Mouse (Mus musculus) cortical plate, adult 2 months (tissue): Measurements from ENCODE around the gene Smcr8. TPM values are rescaled to one million over a fixed set of nuclear protein-coding genes. Genes with fewer than 3 reads are reported as not detected.

Source experiments
- H3K27ac ChIP-seq: fragments of 200-500 bp; 2 replicates; pipeline ENCODE4 v1.5.1; 2012; ENCODE audit warnings: low read length, control low read depth, inconsistent platforms; ENCODE audit not compliant: insufficient read depth
- H3K4me1 ChIP-seq: fragments of 200-500 bp; 2 replicates; pipeline ENCODE4 v1.6.1; 2011; ENCODE audit warnings: low read length; ENCODE audit not compliant: control insufficient read depth, insufficient read depth
- H3K4me3 ChIP-seq: fragments of 200-500 bp; 2 replicates; pipeline ENCODE4 v1.5.1; 2011; ENCODE audit warnings: mild to moderate bottlenecking, low read length, control low read depth; ENCODE audit not compliant: insufficient read depth
- CTCF ChIP-seq: fragments of 200-500 bp; IDR thresholded peaks from 2 replicates; pipeline ENCODE4 v1.5.1; 2011; ENCODE audit warnings: mild to moderate bottlenecking, control low read depth, low read length; ENCODE audit not compliant: insufficient read depth; ENCODE audit errors: extremely low read depth
- POLR2A ChIP-seq: fragments of 200-500 bp; IDR thresholded peaks from 2 replicates; pipeline ENCODE4 v1.6.1; 2011; ENCODE audit warnings: mild to moderate bottlenecking, low read length, control low read depth; ENCODE audit not compliant: insufficient read depth; ENCODE audit errors: extremely low read depth
- polyA plus RNA-seq: library from polyadenylated mRNA; depleted of rRNA; stranded (reverse); fragments of >200 nt; gene quantifications from 2 replicates; pipeline ENCODE4 v1.2.3, GENCODE M21; 2012

Gene Smcr8
- polyA plus RNA-seq, 1 experiment = 12.0 TPM

DNA sequence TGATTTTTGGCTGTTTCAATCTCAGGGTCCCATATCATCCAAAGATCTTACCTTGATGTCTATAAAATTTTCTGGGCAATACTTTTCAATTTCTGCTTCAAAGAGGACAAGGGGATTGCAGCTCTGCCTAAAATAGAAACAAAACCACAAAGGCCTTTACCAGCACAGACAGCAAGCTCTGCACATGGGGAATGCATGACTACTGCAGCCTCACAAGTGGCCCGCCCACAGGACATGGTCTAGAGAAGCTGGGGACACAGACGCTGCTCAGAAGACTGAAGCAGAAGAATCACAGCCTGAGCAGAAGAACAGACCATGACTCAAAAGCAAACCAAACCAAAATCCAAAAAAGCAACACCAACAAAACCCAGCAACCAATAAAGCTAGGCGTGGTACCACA, 15.6 kb upstream of the Smcr8 start:
- H3K4me1 ChIP-seq = no peaks in the 10 kb centered on the region
- no peak overlapping the region for H3K27ac ChIP-seq
- H3K4me3 ChIP-seq = no peak overlapping the region
- TF ChIP-seq POLR2A = no peak
- no peak for TF ChIP-seq CTCF

DNA sequence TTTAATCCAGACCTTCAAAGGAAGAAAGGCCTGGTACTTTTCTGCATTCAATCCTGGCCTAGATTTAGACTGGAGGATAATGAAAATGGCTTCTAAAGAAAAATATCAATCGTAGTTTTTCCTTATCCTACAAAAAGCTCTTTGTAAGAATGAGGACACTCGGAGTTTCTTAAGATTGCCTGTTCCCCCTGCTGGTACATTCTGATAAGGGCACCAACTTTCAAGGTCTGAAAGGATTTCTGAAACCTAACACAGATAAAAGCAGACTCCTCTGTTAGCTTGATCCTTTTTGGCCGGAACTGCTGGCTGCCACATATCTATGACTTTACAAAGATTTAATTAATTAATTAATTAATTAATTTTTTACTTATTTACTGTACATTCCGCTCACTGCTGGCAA, 10.4 kb upstream of the Smcr8 start:
- no peak for TF ChIP-seq CTCF
- TF ChIP-seq POLR2A = no peak
- no peak overlapping the region for H3K27ac ChIP-seq
- no peak overlapping the region for H3K4me3 ChIP-seq
- H3K4me1 ChIP-seq = no peaks in the 10 kb centered on the region

DNA sequence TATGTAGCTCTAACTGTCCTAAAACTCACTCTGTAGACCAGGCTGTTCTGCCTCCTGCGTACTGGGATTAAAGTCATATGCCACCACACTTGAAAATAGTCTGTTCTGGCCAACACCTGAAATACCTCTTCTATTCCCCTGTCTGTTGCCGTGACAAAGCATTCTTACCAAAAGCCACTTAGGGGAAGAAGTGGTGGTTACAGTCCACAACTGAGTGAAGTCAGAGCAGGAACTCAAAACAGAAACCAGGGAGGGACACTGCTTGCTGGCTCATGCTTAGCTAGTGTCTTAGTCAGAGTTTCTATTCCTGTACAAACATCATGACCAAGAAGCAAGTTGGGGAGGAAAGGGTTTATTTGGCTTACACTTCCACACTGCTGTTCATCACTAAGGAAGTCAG, 8.0 kb upstream of the Smcr8 start:
- no peak for TF ChIP-seq CTCF
- no peak for TF ChIP-seq POLR2A
- H3K4me3 ChIP-seq = no peak overlapping the region
- H3K4me1 ChIP-seq = no peaks in the 10 kb centered on the region
- no peak overlapping the region for H3K27ac ChIP-seq

DNA sequence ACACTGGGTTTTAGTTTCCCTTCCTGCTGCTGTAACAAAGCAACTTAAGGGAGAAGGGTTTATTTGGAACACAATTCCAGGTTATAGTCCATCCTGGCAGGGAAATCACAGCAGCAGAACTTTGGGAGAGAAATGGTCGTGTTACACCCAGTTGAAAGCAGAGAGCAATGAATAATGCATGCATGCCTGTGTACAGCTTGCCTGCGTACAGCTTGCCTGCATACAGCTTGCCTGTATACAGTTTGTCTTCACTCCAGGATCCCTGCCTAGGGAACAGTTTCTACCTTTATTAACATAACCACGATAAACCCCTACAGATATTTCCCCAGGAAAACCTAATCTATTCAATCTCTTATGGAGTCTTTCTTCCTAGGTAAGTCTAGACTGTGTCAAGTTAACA, 6.5 kb upstream of the Smcr8 start:
- TF ChIP-seq POLR2A (no peak), CTCF (no peak)
- H3K4me1 ChIP-seq = no peaks in the 10 kb centered on the region
- H3K4me3 ChIP-seq = no peak overlapping the region
- no peak overlapping the region for H3K27ac ChIP-seq

DNA sequence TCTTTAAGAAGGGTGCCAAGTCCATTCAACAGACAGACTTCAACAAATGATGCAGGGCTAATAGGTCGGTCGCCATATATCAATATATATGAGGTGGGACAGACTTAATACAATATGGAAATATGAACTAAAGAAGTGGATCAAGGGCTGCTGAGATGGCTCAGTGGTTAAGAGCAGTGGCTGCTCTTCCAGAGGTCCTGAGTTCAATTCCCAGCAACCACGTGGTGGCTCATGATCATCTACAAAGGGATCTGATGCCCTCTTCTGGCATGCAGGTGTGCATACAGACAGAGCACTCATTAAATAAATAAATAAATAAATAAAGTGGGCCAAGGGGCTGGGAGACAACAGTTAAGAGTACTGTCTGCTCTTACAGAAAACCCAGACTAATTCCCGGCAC, 5.2 kb upstream of the Smcr8 start:
- Histone ChIP-seq H3K27ac (no peak overlapping the region), H3K4me1 (no peaks in the 10 kb centered on the region), H3K4me3 (no peak overlapping the region)
- no peak for TF ChIP-seq POLR2A
- TF ChIP-seq CTCF = no peak

DNA sequence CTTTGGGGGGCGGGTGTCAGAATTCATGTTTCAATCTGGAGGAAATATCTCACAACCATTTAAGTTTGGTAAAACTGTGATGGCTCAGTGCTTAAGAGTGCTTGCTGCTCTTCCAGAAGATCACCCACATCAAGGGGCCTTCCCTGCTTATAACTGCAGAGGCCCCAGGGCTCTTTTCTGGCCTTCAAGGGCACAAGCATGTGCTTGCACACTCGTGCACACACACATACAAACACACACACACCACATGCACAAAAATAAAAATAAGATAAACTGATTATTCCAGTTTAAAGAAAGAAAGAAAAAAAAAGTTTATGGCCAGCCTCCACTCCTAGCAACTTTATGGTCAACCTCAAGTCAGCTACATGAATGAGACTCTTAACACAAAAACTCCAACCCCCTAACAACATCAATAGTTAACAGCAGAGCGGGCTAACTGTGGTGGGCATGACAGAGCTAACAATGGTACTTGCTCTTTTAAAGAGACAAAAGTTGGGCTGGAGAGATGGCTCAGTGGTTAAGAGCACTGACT, 3.1 kb upstream of the Smcr8 start:
- H3K4me1 ChIP-seq = peaks cover 2% of the 10 kb centered on the region
- no peak overlapping the region for H3K4me3 ChIP-seq
- no peak overlapping the region for H3K27ac ChIP-seq
- TF ChIP-seq POLR2A (no peak), CTCF (no peak)

DNA sequence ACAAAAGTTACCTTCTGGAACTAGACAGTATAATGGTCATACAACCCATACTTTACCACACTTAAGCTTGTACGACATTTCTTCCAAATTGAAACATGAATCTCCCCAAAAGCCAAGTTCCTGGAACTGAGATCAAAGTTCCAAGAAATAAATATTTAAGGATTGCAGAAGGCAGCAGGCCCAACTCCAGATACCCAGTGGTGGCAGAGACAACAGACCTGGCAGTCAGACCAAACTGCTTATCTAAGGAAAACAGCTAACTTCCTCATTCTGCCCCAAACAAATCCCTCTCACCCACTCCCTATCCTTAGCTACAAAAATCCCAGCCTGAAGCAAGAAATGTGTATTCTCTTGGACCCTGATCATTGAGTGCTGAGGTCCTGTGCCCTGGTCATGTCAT, 2.5 kb upstream of the Smcr8 start:
- TF ChIP-seq CTCF = no peak
- no peak for TF ChIP-seq POLR2A
- Histone ChIP-seq H3K4me1 (peaks cover 7% of the 10 kb centered on the region), H3K4me3 (no peak overlapping the region), H3K27ac (no peak overlapping the region)

DNA sequence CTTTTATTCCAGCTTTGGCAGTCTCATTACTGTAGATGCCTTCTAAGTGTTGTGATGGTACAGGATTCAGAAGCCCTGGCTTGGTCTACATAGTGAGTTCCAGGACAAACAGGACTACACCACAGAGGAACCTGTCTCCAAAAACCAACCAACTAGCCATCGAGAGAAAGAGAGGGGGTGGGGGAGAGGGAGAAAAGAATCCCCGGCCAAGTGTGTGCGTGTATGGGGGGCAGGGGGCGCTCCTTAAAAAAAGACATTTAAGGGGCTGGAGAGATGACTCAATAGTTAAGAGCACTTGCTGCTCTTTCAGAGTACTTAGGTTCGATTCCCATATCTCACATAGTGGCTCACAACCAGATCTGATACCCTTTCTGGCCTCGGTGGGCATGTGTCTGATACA, 1.7 kb upstream of the Smcr8 start:
- H3K4me1 ChIP-seq = peaks cover 13% of the 10 kb centered on the region
- H3K4me3 ChIP-seq = no peak overlapping the region
- TF ChIP-seq POLR2A = no peak
- no peak for TF ChIP-seq CTCF
- no peak overlapping the region for H3K27ac ChIP-seq

DNA sequence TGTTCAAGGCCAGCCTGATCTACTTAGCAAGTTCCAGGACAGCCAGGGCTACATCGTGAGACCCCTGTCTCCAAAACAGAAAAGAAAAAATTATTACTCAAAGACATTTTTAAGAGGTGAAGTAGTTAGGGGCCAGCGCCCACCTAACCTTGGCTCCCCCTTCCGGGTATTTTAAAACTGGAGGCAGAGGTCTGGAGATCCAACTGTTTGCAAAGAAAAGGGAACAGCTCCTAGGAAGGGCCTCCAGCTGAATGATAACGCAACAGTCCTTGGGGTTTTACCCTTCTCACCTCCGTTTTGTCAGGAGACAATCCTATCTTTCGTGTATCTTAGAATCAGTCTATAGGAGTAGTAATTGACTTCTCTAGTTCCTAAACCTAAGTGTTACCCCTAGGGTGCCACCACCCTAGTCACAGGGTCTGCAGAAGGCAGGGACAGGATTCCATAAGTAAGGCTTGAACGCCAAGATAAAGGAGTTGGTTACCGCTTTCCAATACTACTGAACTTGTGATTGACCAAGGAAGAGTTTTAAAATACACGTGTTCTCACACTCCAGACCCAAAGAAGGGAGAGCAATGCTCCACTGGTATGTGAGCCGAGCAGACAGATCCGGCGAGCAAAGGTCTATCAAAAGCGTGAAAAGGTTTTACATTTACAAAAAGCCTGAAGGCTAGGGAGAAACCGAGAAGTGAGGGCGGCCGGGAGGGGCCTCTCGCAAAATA, 1.1 kb upstream of the Smcr8 start:
- H3K4me1 ChIP-seq = peaks cover 15% of the 10 kb centered on the region
- peak overlapping the region; percentile 81 for H3K4me3 ChIP-seq
- TF ChIP-seq POLR2A (no peak), CTCF (no peak)
- H3K27ac ChIP-seq = no peak overlapping the region

DNA sequence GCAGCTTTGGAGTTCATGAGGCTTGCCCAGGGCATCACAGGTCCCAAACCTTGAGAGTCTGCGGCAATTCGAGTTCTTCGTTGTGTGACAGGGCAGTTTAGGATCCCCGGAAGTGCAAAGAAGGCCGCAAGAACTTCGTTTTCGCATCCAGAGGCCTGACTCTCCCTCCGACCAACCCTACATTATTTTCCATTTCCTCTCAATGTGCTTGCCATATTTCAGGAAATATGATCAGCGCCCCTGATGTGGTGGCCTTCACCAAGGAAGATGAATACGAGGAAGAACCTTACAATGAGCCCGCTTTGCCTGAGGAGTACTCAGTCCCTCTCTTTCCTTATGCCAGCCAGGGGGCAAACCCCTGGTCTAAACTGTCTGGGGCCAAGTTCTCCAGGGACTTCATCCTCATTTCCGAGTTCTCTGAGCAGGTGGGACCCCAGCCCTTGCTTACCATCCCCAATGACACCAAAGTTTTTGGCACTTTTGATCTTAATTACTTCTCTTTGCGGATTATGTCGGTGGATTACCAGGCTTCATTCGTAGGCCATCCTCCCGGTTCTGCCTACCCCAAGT, 562 bp downstream of the Smcr8 start:
- H3K27ac ChIP-seq = no peak overlapping the region; the same call in 1 of the 2 replicates
- no peak for TF ChIP-seq POLR2A
- no peak for TF ChIP-seq CTCF
- peak overlapping the region; percentile 81 for H3K4me3 ChIP-seq
- peaks cover 19% of the 10 kb centered on the region for H3K4me1 ChIP-seq
